Mouse (Mus musculus): ENCODE data around the gene Zfyve1. TPM values are rescaled to one million over a fixed set of nuclear protein-coding genes. Genes with fewer than 3 reads are reported as not detected.

Zfyve1 gene
- total RNA-seq, 2 experiments from 2014 or later, result 38.2 to 40.4 TPM

DNA sequence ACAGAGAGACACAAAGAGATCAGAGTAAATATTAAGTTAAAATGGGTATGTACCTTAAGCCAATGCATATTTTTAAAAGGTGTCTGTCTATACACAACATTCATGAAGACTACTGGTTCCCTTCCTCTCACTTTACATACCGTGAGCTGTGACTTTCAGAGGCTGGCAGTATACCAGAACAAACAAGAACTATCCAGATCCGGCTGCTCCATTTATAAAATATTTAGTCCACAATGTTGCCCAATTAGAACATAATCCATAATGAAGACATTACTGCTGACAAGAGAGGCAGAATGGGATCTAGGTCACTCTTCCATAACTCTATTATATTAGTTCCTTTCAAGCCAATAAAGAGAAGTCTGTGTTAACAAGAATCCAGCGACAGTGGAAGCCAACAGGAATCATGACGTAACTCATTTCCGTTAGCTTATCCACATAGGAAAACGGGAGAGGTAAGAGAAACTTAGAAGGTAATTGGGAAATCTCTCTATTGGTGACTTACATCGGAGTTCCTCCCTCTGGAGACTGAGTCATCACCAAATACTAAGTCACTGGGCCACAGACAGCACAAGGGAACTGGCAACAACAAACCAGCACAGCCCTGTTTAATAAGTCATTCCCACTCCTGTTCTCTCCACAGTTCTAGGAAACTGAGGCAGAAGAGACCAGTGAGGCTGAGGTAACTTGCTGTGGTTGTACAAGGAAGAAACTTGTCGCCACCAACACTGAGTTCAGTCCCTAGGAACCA, 5.1 kb downstream of the Zfyve1 start:
- no peak for DNase-seq (ENCODE audit: low spot score in 2 of 2)
- intact Hi-C loops (cut with DNase I), result loop anchor here (10.0 kb wide), 1 partner anchor 53 kb away; no protein-coding TSS in a partner anchor

GRCm38 (mm10) chr12:83586628-83587027, 10.4 kb downstream of the Zfyve1 start:
- intact Hi-C loops (cut with DNase I), result no loop called here
- DNase-seq (ENCODE audit: low spot score in 2 of 2), result no peak

DNA sequence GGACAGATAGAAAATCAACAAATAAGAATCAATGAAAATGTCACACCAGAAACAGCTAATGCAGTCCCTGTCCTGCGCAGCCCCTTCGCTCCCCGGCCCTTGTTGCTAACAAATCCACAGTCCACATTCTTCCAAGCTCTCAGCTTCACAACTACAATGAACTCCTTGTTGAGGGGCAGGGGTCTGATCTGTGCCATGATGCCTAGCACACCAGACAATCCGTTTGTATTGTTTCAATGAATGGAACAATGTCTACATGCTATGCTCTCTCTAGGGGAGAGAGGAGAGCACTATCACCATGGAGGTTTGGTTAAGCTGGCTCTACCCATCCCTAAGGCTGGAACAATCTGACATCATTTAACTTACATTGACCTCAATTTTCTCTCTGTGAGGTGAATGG, 14.3 kb downstream of the Zfyve1 start:
- intact Hi-C loops (cut with DNase I), result no loop called here
- no peak for DNase-seq (ENCODE audit: low spot score in 2 of 2)

GRCm38 (mm10) chr12:83582106-83582505, 14.9 kb downstream of the Zfyve1 start:
- no peak for DNase-seq (ENCODE audit: low spot score in 2 of 2)
- intact Hi-C loops (cut with DNase I), result no loop called here

GRCm38 (mm10) chr12:83580283-83580682, 16.7 kb downstream of the Zfyve1 start:
- no peak for DNase-seq (ENCODE audit: low spot score in 2 of 2)
- intact Hi-C loops (cut with DNase I), result no loop called here

- no peak for DNase-seq (ENCODE audit: low spot score in 2 of 2)
- intact Hi-C loops (cut with DNase I), result no loop called here
These were observed 18.0 kb downstream of the Zfyve1 start for GRCm38 (mm10) chr12:83578896-83579569.

GRCm38 (mm10) chr12:83578356-83578755, 18.7 kb downstream of the Zfyve1 start:
- DNase-seq (ENCODE audit: low spot score in 2 of 2), result no peak
- intact Hi-C loops (cut with DNase I), result no loop called here

GRCm38 (mm10) chr12:83577445-83577844, 19.6 kb downstream of the Zfyve1 start:
- no peak for DNase-seq (ENCODE audit: low spot score in 2 of 2)
- intact Hi-C loops (cut with DNase I), result no loop called here

- intact Hi-C loops (cut with DNase I), result no loop called here
- no peak for DNase-seq (ENCODE audit: low spot score in 2 of 2)
These were observed 24.3 kb downstream of the Zfyve1 start for GRCm38 (mm10) chr12:83572717-83573116.

DNA sequence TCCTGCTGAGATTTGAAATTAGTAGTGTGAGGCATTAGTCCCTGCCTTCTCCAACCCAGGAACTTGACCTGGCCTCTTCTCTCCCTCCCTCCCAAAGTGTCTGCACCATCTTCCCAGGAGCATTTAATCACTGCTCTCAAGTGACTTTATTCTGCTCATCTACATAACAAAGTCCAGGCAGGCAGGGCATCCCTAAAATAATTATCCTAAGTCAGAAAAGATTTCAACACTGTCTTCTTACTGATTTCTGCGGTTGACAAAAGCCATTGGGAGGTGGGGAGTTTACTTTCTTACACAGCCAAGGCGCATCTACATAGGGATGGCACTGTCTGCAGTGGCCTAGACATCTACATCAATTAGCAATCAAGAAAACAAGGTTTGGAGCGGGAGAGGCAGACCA, 27.2 kb downstream of the Zfyve1 start:
- DNase-seq (ENCODE audit: low spot score in 2 of 2), result no peak
- intact Hi-C loops (cut with DNase I), result no loop called here

GRCm38 (mm10) chr12:83562589-83562988, 34.4 kb downstream of the Zfyve1 start:
- intact Hi-C loops (cut with DNase I), result no loop called here
- no peak for DNase-seq (ENCODE audit: low spot score in 2 of 2)

GRCm38 (mm10) chr12:83560189-83560588, 36.8 kb downstream of the Zfyve1 start:
- DNase-seq (ENCODE audit: low spot score in 2 of 2), result no peak
- intact Hi-C loops (cut with DNase I), result no loop called here

DNA sequence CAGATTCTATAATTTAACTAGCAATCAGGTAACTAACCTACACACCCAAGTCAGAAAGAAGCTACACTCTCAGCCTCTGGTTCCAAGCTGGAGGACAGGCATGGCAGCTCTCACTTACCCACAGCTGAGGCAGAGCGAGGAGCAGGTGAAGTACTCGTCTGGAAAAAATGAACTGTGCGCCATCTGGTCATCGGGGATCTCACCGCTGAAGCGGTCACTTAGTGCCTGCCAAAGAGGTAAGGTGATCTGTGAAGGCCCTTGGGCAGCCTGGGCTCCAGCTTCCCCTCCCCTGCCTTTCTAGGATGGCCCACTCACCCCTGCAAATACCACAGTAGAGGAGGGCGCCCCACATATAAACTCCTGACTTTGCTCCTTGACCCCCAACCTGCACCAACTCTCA, 38.5 kb downstream of the Zfyve1 start:
- intact Hi-C loops (cut with DNase I), result no loop called here
- DNase-seq (ENCODE audit: low spot score in 2 of 2), result no peak

DNA sequence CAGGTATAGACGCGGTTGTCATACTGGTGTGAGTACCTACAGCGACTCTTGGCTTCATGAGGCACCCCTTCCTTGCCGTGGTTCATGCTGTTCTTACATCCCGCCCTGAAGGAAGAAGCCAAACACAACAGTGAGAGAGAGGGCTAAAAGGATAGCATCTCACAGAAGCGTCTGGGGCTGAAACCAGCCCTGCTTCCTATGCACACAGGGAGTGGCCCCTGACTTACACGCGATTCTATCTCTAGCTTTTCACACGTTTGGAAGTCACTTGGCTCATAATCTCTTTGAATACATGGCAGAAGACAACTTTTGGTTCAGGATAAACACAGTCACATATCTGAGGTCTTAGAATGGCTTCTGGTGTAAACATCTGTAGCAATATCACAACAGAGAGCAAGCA, 41.4 kb downstream of the Zfyve1 start:
- no peak for DNase-seq (ENCODE audit: low spot score in 2 of 2)
- intact Hi-C loops (cut with DNase I), result no loop called here

DNA sequence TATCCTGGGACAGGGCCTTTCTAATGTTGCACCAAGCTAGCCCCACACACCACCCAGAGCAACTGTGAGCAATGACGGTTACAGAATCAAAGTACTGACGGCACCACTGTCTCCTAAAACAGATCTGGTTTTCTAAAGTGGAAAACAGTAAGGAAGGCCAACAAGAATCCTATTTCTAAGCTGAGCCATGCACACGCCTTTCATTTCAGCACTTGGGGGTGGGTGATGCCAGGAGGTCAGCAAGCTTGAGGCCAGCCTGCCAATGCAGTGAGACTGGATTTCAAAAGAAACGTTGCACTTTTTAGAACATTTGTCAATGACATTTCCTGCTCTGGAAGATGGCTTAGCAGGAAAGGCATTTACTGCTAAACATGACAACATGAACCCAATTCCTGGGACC, 43.2 kb downstream of the Zfyve1 start:
- intact Hi-C loops (cut with DNase I), result no loop called here
- no peak for DNase-seq (ENCODE audit: low spot score in 2 of 2)

DNA sequence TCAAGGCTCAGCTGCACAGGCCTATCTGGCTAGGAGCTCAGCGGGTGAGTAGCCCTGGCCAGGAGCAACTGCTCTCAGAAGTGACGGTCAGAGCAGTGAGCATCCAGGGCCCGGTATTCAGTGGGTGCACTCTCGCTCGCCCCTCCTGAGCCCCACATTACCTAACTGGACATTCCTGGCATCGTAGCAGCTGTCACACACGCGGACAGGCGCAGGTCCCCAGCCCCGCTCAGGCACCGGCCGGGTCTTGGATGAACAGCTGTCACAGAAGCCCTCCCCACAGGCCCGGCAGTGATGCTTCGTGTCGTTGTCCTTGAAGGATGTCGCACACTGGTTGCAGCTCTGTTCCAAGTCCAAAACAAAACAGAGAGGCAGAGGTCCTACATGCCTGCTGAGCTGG, 45.7 kb downstream of the Zfyve1 start:
- no peak for DNase-seq (ENCODE audit: low spot score in 2 of 2)
- intact Hi-C loops (cut with DNase I), result no loop called here

DNA sequence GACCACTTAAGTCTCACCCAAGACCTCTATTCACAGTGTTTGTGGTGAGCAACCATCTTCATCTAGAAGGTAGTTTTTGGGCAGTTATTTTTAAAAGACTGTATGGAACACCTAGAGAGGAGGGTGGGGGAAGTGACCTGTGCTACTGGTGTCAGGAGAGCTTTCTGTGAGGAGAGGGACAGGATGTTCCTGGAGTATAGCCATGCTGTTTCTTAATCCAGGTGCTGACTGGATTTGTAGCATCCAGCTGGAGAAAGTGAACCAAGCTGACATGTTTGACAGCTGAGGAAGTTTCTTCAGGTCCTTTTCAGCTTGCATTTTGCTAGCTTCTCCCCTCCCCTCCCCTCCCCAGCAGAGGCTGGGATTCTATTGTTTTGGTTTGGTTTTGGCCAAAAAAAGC, 52.2 kb downstream of the Zfyve1 start:
- intact Hi-C loops (cut with DNase I), result no loop called here
- no peak for DNase-seq (ENCODE audit: low spot score in 2 of 2)

GRCm38 (mm10) chr12:83543997-83544396, 53.0 kb downstream of the Zfyve1 start:
- DNase-seq (ENCODE audit: low spot score in 2 of 2), result no peak
- intact Hi-C loops (cut with DNase I), result no loop called here

DNA sequence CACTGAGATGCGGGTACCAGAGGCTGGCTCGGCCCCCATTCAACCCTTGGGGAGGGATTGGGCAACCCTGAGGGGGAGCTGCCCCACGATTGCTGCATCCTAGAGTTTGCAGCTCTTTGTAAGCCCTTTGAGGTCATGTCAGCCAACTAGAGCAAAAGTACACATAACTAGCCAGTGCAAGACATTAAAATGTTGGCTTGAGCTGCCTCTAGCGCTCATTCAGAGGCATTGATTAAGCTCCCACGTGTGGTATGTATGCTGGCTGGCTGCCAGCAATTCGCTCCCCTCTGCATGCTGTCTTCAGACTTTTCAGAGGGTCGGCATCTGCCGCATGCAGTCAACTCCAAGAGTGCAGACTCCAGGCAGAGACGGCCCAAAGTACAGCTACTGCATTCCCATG, 61.0 kb downstream of the Zfyve1 start:
- intact Hi-C loops (cut with DNase I), result no loop called here
- DNase-seq (ENCODE audit: low spot score in 2 of 2), result no peak

DNA sequence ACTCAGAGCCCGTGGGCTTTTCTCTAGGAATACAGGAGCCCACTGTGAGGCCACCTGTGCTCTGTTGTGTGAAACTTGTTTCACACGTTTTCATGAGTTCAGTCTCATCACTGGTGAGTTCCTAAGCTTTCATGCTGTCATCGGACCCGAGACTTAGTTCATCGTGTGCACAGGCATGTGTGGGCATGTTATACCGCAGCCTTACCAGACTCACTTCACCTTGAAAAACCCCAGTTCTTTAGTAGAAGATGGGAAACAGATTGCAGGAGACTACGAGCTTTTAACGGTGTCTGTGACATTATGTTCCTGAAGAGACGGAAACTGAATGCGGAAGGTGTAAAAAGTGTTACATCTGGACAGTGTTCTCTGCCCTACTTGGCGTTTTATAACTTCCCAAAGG, 61.6 kb downstream of the Zfyve1 start:
- DNase-seq (ENCODE audit: low spot score in 2 of 2), result peak in 1 of 2 experiments; percentile 59
- intact Hi-C loops (cut with DNase I), result no loop called here

- DNase-seq (ENCODE audit: low spot score in 2 of 2), result peak in 1 of 2 experiments; percentile 58
- intact Hi-C loops (cut with DNase I), result no loop called here
These were observed 62.8 kb downstream of the Zfyve1 start for GRCm38 (mm10) chr12:83534190-83534589.
